Mouse (Mus musculus) intestine, postnatal 0 days (tissue): Measurements from ENCODE around the gene Chd9. TPM values are rescaled to one million over a fixed set of nuclear protein-coding genes. Genes with fewer than 3 reads are reported as not detected.

Source experiments
- ATAC-seq: fragments of 200-750 bp; cut with Nextera tagmentation; 2 replicates; pipeline ENCODE4 v1.8.0; 2017; ENCODE audit warnings: mild to moderate bottlenecking, moderate TSS enrichment, moderate library complexity
- H3K27ac ChIP-seq: fragments of 300-500 bp; sonication (generic); 2 replicates; pipeline ENCODE4 v1.5.1; 2014; ENCODE audit warnings: mild to moderate bottlenecking, low read depth, low read length, moderate library complexity
- H3K27me3 ChIP-seq: fragments of 300-500 bp; sonication (generic); replicated peaks from 2 replicates; pipeline ENCODE4 v1.6.1; 2014; ENCODE audit warnings: low read length, mixed read lengths; ENCODE audit not compliant: control insufficient read depth, insufficient read depth
- H3K36me3 ChIP-seq: fragments of 300-500 bp; sonication (generic); 2 replicates; pipeline ENCODE4 v1.6.1; 2014; ENCODE audit warnings: mild to moderate bottlenecking, moderate library complexity; ENCODE audit not compliant: control insufficient read depth, insufficient read depth
- H3K4me1 ChIP-seq: fragments of 300-500 bp; sonication (generic); replicated peaks from 2 replicates; pipeline ENCODE4 v1.6.1; 2014; ENCODE audit warnings: antibody characterized with exemption, low read length, mixed read lengths; ENCODE audit not compliant: control insufficient read depth, insufficient read depth
- H3K4me2 ChIP-seq: fragments of 300-500 bp; sonication (generic); replicated peaks from 2 replicates; pipeline ENCODE4 v1.6.1; 2014; ENCODE audit warnings: low read depth, mild to moderate bottlenecking, moderate library complexity
- H3K4me3 ChIP-seq: fragments of 300-500 bp; sonication (generic); 2 replicates; pipeline ENCODE4 v1.5.1; 2014; ENCODE audit warnings: low read depth, low read length
- H3K9ac ChIP-seq: fragments of 300-500 bp; sonication (generic); 2 replicates; pipeline ENCODE4 v1.6.1; 2014; ENCODE audit warnings: mild to moderate bottlenecking, low read depth, low read length
- H3K9me3 ChIP-seq: fragments of 300-500 bp; sonication (generic); 2 replicates; pipeline ENCODE4 v1.6.1; 2016; ENCODE audit warnings: mixed run types; ENCODE audit not compliant: control insufficient read depth
- CTCF ChIP-seq: sonication (generic); IDR thresholded peaks from 2 replicates; pipeline ENCODE4 v1.5.1; 2016; ENCODE audit warnings: low read depth, mild to moderate bottlenecking, control low read depth, antibody characterized with exemption, moderate library complexity
- WGBS: fragments of 180-500 bp; shearing (Covaris S2); extraction: QIAGEN DNeasy Blood & Tissue Kit; methylation state at CpG from one replicate; pipeline ENCODE4 v1.1.7; 2014; 5-methylcytosine and 5-hydroxymethylcytosine counted together
- polyA plus RNA-seq: library from polyadenylated mRNA; unstranded; fragments of >200 nt; fragmentation: Nextera tagmentation; extraction: Ambion mirVana; gene quantifications from 2 replicates; pipeline ENCODE4 v1.2.1, GENCODE M21; 2015

Gene Chd9
- polyA plus RNA-seq, 1 experiment from 2014 or later: 236 TPM

DNA sequence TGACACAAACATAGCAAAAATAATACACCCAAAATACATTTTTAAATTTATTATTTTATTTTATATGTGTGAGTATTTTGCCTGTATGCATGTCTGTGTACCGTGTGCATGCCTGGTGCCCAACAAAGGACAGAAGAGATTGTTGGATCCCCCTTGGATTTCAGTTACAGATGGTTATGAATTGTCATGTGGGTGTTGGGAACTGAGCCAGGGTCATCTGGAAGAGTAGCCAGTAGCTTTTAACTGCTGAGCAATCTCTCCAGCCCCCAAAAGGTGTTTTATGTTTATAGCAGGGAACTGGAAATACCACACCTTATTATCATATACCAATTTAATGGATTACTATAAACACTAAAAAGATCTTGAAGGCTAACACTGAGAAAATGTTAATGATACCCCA lies 106.6 kb downstream of the Chd9 start:
- no peak for ATAC-seq
- no peak for TF ChIP-seq CTCF
- no peak overlapping the region for H3K27ac ChIP-seq

DNA sequence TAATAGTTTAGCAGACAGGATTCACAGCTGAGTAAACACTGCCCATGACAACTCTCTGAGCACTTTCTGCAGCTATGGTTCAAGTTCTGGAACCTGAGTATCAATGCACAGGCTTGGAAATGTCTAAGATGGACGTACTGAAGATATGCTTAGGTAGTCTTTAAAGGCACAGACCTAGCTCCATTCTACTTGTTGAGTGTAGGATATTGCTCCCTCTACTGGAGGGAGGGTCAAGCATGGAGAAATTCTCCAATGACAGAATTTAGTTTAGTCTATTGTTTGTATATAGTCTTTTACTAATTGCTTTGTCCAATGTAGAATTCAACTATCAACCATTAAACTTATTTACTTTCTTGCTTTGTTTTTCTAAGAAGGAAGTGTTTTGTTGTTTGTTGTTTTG lies 108.7 kb downstream of the Chd9 start:
- no peak for ATAC-seq
- Histone ChIP-seq H3K27me3 (no peaks in the 10 kb centered on the region), H3K9me3 (no peaks in the 10 kb centered on the region), H3K9ac (no peak overlapping the region), H3K27ac (no peak overlapping the region), H3K36me3 (peaks cover 22% of the 10 kb centered on the region), H3K4me3 (no peak overlapping the region), H3K4me1 (no peaks in the 10 kb centered on the region), H3K4me2 (no peak overlapping the region)
- WGBS: 37% methylated on average over 1 of the region's 1 CpGs
- TF ChIP-seq CTCF: peak; percentile 79

More for the DNA sequence above, 106.6 kb downstream of the Chd9 start:
- peaks cover 22% of the 10 kb centered on the region for H3K36me3 ChIP-seq
- no peak overlapping the region for H3K4me2 ChIP-seq
- WGBS: 92% methylated on average over 1 of the region's 1 CpGs
- no peak overlapping the region for H3K9ac ChIP-seq
- H3K4me1 ChIP-seq: no peaks in the 10 kb centered on the region
- no peak overlapping the region for H3K4me3 ChIP-seq
- H3K27me3 ChIP-seq: no peaks in the 10 kb centered on the region
- no peaks in the 10 kb centered on the region for H3K9me3 ChIP-seq

DNA sequence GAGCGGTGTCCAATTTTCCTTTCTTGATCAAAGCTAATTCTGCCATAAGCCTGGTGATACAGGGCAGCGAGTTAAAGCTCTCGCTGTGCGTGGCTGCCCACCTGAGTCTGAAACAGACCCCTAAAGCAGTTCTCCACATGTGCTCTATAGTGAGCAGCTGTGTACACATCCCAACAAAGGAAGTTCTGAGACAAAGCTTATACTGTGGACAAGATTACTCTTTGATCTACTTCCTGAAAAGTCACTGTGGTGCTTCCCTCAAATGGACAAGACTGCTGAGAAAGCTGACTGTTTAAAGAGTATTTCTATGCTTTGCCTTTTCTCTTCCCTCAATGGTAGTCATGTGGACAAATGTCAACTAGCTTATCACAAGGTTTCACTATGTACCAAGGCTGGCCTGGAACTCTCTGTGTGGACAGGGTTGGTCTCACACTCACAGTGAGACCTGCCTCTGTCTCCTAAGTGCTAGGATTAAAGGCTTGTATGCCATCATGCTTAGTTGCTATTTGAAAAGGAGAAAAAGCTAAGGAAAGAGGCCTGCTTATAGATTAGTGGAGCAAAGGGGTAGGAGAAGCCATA lies 110.3 kb downstream of the Chd9 start:
- no peak for TF ChIP-seq CTCF
- Histone ChIP-seq H3K36me3 (peaks cover 8% of the 10 kb centered on the region; the same call in 1 of the 2 replicates), H3K27ac (no peak overlapping the region), H3K4me3 (no peak overlapping the region), H3K4me1 (no peaks in the 10 kb centered on the region), H3K27me3 (no peaks in the 10 kb centered on the region), H3K9me3 (no peaks in the 10 kb centered on the region), H3K4me2 (no peak overlapping the region), H3K9ac (no peak overlapping the region)
- ATAC-seq: peak; percentile 33; the same call in 1 of the 2 replicates
- WGBS: 75% methylated on average over 4 of the region's 4 CpGs

DNA sequence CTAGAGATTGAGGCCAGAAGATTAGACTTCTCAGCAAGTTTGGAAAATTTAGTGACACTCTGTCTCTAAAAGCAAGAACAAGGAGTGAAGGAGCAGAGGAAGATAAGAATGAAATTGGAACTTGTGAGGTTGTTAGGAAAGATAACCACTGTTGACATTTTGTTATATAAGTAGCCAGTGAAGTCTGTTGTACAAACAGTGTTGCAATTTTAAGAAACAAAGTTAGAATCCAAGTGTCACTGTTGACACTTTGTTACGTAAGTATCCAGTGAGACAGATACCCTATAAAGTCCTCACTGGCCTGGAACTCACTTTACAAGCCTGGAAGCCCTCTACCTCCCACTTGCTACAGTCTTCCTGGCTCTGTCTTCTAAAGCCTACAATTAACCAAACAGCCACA lies 111.7 kb downstream of the Chd9 start:
- no peaks in the 10 kb centered on the region for H3K4me1 ChIP-seq
- H3K27me3 ChIP-seq: no peaks in the 10 kb centered on the region
- no peak overlapping the region for H3K4me3 ChIP-seq
- WGBS: 53% methylated on average over 1 of the region's 1 CpGs
- no peak overlapping the region for H3K4me2 ChIP-seq
- no peak for ATAC-seq
- no peak overlapping the region for H3K27ac ChIP-seq
- H3K9ac ChIP-seq: no peak overlapping the region
- TF ChIP-seq CTCF: no peak
- no peaks in the 10 kb centered on the region for H3K9me3 ChIP-seq
- H3K36me3 ChIP-seq: 0 out of 2 replicates have a peak, but pooled peaks cover 6% of the 10 kb centered on the region

DNA sequence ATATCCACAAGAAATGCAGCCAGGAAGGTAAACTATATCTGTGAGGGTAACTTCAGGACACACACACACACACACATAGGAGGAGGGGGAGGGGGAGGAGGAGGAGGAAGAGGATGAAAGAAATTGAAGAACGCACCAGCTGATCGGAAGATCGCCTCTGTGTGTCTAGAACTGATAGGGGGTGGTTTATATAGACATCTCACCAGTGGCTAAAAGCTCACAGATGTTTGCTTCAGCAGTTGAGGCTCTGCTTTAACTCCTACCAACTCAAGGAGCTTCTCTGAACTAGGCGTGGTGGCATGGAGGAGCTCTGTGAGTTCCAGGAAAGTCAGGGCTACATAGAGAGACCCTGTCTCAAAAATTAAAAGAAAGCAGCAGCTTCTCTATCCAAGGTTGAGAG lies 115.6 kb downstream of the Chd9 start:
- H3K9ac ChIP-seq: no peak overlapping the region
- no peaks in the 10 kb centered on the region for H3K4me1 ChIP-seq
- no peak for ATAC-seq
- H3K27me3 ChIP-seq: no peaks in the 10 kb centered on the region
- no peak overlapping the region for H3K4me2 ChIP-seq
- no peaks in the 10 kb centered on the region for H3K9me3 ChIP-seq
- no peak overlapping the region for H3K4me3 ChIP-seq
- no peaks in the 10 kb centered on the region for H3K36me3 ChIP-seq
- WGBS: 76% methylated on average over 4 of the region's 4 CpGs
- TF ChIP-seq CTCF: no peak
- H3K27ac ChIP-seq: no peak overlapping the region

DNA sequence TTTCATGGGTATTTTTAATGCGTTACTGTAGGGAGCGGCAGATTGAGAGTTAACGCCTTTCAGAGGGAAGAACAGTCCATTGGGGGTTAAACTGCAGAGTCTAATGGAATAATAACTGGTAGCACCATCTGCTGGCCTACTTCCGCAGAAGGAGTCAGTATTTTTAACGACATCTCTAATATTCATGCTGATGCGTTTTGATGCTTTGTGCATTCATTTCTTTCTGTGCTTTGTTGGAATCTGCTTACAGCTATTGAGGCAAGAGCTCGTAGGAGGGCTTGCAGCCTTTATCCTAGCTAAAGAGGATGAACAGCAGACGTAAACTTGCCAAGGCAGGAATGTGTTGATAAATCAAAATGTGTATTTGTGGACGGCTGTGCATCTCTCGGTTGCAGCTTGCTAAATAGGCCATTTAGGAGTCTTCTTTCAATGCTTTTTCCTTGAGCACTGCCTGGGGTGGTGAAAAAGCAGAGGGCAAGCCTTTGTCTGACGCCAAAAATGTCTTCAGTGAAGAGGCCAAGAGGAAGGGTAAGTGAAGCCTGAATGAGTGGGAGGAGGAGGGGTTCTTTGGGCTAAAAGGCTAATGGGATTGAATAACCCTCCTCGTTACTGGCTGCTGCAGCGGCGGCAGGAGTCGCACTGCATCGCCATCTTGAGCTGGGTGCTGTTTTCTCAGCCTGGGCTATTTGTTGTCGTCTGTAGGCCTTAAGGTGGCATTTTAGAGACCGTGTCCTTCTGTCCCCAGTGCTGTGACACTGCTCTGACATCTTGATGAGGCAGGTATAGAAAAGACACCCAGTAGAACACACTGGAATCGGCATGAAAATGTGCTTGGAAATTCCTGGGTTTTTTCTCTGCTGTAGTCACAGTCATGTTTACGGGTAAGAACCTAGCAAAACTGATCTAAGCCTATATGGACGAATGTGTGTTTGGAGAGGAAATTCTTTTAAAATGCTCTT lies 126.9 kb downstream of the Chd9 start:
- ATAC-seq: peak; percentile 83
- Histone ChIP-seq H3K4me1 (0 out of 2 replicates have a peak, but pooled peaks cover 4% of the 10 kb centered on the region), H3K9me3 (no peaks in the 10 kb centered on the region), H3K36me3 (no peaks in the 10 kb centered on the region), H3K9ac (peak overlapping the region; percentile 22), H3K4me2 (peak overlapping the region; percentile 61), H3K27ac (peak overlapping the region; percentile 67), H3K27me3 (no peaks in the 10 kb centered on the region), H3K4me3 (peak overlapping the region; percentile 35)
- peak; percentile 78 for TF ChIP-seq CTCF
- WGBS: 2% methylated on average over 21 of the region's 21 CpGs
